Mouse (Mus musculus): ENCODE results near the gene Usp36.

Gene Usp36

DNA sequence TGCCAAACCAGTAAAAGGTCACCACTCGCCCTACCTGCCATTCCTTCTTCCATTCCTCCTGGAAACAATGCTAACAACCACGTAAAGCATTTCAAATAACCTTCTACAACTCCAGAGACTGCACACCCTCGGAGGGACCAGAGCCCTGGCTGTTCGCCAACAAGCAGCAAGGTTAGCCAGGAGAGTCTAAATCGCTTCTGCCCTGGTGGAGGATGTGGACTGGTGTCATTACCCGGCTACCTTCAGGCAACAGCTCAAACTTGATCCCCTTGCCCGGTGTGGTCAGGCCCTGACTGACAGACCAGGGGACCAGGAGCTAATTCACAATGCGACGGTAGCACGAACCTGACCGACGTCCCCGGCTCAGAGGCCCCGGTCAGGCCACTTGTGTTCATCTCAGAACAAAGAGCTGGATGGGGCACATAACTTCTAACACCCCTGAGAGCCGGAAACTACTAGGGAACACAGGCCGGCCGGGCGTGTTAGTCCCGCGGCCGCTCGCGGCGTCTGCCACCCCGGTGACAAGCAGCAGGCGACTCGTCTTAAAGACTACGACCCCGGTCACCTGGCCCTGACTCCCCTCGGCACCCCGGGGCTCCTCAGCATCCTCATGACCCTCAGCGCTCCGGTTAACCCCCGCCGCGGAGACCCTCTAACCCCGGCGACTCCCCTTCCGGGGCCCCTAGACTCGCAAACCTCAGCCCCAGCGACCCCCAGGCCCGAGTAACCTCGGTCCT, 42.5 kb downstream of the Usp36 start:
- peak; percentile 63 for DNase-seq

DNA sequence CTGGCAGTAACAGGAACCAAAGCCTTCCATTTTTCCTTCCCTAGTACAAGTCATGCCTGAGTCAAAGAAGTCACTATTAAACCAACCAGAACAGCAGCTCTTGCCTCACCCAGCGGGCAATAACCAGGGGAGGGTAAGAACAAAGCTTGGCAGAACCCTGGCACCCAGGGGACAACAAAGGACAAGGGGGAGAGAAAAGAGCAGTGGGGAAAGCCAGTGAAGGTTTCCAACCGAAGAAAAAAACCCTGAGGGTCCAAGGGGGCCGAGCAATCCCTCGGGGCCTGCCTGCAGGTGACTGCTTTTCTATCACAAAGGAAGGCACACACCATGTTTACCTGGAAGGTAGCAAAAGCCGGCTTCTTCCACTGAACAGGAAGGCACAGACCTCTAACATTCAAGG, 43.3 kb downstream of the Usp36 start:
- DNase-seq, result no peak

- DNase-seq, result peak; percentile 46
Observed at GRCm38 (mm10) chr11:118245130-118245529, 44.9 kb downstream of the Usp36 start.

DNA sequence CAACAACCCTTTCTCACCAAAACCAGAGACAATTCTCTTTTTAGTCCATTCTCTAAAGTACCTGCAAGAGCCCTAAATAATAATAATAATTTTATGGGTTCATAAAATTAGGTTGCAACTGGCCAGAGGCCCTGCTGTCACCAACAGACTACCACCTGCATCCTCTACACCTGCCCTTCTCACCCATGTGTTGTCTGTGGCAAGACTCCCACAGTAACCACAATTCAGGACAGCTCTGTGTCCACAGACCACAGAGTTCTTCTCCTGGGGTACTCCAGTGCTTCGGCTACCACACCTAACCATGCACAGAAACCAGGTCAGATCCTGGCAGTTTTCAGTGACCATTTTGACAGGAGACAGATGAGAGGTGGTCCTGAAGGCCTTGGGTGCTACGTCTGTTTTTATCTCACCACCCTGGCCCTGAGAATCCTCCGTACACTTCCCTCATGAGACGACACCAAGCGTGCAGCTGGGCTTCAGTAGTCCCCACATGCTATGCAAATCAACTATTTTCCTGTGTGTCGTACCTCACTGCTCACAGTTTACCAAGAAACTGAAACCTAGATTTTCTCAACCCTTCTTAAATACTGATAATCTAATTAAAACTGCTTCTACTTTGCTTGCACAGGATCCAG, 46.3 kb downstream of the Usp36 start:
- DNase-seq, result peak; percentile 59

DNA sequence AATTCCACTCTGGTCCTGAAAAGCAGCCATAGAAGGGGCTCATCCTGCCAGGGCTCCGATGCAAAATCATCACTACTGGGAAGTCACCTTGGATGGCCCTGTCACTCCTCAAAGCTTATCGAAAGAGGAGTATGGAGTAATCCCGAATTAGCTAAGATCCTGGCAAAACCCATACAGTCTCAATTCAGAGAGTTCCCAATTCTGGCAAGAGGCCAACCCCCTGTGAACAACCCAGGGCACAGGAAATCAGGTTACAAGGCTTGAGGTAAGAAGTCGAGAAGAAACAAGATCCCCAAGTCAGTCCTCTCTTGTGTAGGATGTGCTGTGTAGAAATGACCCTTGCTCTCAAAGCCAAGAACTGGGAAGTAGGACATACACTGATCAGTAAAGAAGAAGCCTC, 47.5 kb downstream of the Usp36 start:
- no peak for DNase-seq

- DNase-seq, result no peak
Observed at GRCm38 (mm10) chr11:118240388-118240787, 49.7 kb downstream of the Usp36 start.

DNA sequence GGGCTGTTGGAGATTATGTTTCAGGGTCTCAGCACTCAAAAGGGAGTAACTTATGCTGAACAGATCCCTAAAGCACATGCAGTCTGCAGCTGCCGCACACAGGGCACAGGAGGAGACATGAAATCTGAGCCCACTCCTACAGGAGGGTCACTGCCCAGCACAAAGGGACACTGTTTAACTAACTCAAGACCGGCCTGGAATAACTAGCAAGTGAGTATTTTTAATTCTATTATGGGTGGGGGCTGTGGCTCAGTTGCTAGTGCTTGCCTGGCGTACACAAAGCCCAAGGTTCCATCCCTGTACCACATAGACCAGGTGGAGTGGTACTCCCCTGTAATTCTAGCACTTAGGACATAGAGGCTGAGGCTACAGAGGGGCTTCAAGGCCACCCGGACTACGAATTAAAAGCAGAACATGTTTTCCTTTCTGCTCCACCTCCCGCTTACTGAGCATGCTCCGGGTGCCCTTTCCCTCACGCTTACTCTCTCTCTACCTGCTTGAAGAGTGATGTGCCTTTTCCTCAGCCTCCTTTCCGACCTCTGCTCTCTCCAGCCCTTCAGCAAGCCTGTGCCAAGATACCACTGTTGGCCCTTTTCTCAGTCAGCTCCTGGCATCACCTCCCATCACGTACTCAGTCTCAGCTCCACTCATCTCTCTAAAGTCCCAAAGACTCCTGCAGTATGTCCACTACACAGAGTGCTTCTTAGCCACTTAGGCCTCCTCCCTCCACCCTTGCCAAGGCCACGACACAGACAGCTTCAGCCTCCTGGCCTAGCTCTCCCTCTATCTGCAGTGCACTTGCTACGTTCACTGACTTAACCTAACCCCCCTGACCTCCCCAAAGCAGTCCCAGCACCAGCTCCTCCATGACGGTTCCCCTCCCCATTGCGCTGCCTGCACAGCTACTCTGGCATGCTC, 50.5 kb downstream of the Usp36 start:
- DNase-seq, result no peak

GRCm38 (mm10) chr11:118236520-118237190, 53.4 kb downstream of the Usp36 start:
- no peak for DNase-seq

- no peak for DNase-seq
Observed at GRCm38 (mm10) chr11:118234929-118235328, 55.1 kb downstream of the Usp36 start.

DNA sequence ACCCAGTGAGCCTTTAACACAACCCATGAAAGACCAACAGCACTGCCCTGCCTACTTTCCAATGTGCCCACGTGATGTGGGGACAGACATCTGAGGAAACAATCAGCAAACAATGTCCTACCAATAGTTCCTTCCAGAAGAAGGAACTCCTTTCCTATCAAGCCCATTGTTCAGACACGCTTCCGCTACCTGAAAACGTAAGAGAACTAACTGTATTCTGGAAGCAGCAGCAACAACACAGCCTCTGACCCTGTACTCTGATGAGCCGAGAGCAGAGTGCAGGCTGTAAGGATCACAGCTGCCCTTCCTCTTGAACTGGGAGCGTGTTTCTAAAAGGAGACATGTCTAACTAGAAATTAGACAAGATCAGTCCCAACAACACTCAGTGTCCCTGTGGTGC, 55.5 kb downstream of the Usp36 start:
- DNase-seq, result no peak

GRCm38 (mm10) chr11:118233924-118234323, 56.1 kb downstream of the Usp36 start:
- no peak for DNase-seq

GRCm38 (mm10) chr11:118232314-118232831, 57.7 kb downstream of the Usp36 start:
- DNase-seq, result peak; percentile 77

DNA sequence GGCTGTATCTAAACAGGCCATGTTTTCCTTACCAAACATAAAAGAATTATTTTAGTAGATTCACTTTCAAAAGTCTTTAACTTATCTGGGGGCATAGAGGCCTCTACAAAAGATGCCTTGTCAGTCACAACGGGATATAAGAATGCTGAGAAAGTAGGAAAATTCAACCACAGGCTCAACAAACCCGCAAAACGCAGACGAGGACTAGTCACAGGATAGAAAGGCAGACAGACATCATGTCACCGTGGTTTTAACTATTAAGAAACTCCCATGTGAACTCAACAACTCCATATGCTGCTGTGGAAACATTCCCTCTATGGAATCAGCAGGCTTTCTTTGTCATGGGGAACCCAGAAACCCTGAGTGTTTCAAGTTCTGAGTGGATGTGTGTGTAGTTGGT, 60.1 kb downstream of the Usp36 start:
- no peak for DNase-seq

GRCm38 (mm10) chr11:118227650-118228049, 62.4 kb downstream of the Usp36 start:
- DNase-seq, result peak; percentile 52

- DNase-seq, result no peak
Observed at GRCm38 (mm10) chr11:118226850-118227249, 63.2 kb downstream of the Usp36 start.

DNA sequence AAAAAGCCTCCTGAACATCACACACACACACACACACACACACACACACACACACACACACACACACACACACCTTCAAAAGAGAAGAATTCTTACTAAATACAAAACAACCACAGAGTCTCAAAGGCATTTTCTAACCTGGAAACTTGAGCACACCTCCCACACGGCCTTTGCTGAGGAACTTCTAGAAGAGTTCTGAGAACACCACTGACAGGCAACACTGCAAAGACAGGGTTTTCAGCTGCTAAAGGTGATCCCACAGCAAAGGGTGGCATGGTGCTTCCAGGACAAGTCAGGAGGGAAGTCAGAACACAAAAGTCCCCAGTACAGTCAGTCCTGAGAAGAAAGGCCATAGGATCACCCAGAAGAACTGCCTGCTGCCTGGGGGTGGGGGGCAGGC, 64.2 kb downstream of the Usp36 start:
- DNase-seq, result peak; percentile 57

DNA sequence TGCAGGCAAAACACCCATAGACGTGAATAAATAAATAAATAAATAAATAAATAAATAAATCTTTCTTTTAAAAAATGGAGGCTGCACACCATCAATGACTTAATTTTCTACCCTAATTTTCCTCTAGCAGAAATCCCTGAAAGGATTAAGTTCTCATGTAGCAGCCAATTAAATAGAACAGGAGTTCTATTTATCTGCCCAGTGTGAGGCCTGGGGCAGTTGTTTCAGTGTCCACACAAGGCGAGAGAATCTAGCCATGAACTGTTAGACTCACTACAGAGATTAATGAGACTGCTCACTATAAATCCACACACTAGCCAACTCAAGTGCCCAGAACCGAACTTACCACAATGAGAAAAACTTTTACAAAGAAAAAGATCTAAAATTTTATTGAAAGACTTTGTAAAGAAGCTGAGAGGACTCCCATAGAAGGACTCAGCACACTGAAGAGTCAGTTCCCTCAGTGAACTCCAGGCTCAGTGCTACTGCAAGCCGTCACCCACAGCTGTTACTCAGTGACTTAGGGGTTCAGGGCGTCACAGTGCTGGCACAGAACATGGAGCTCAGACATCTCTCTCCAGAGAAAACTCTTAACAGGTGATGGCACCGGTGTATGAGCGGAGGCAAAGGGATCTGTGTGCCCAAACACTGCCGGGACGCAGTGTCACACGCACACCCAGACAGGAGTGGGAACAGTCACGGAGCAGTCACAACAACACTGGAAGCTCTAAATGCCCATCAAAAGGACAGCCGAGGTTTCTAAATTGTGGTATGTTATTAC, 64.8 kb downstream of the Usp36 start:
- no peak for DNase-seq

GRCm38 (mm10) chr11:118223416-118224067, 66.5 kb downstream of the Usp36 start:
- peak; percentile 56 for DNase-seq

GRCm38 (mm10) chr11:118222917-118223316, 67.1 kb downstream of the Usp36 start:
- DNase-seq, result no peak

- no peak for DNase-seq
Observed at GRCm38 (mm10) chr11:118222351-118222885, 67.6 kb downstream of the Usp36 start.

Data from thymus, postnatal 25 days (tissue).